Mouse (Mus musculus) gastrocnemius, postnatal 14 days (tissue): Measurements from ENCODE around the gene Mad2l2. TPM values are rescaled to one million over a fixed set of nuclear protein-coding genes. Genes with fewer than 3 reads are reported as not detected.
"Not testable (repeated sequence)": the region's sequence is repeated elsewhere in the genome, so short reads cannot be mapped to it uniquely, and the experiment has no call there.

ENCODE experiments used
- DNase-seq: peaks from one replicate; pipeline ENCODE4 v3.0.0; 2021; ENCODE audit warnings: mixed read lengths
- intact Hi-C: fragments of 180-260 bp; cut with DNase I; formaldehyde crosslinking; loops from one replicate; pipeline ENCODE4 v1.15.1; 2025; ENCODE audit warnings: low total_unique reads
- total RNA-seq, 2 experiments: library from RNA; stranded (reverse); gene quantifications; 2 replicates each; pipeline ENCODE4 v1.2.3; 2021

The Mad2l2 gene
- total RNA-seq, 2 experiments from 2014 or later = 11.5 to 12.9 TPM

- DNase-seq = peak; percentile 61
- intact Hi-C loops = loop anchor here (10.0 kb wide), 1 partner anchor 333 kb away; no protein-coding TSS in a partner anchor
These were observed 28.2 kb upstream of the Mad2l2 start for GRCm38 (mm10) chr4:148101801-148102527.

DNA sequence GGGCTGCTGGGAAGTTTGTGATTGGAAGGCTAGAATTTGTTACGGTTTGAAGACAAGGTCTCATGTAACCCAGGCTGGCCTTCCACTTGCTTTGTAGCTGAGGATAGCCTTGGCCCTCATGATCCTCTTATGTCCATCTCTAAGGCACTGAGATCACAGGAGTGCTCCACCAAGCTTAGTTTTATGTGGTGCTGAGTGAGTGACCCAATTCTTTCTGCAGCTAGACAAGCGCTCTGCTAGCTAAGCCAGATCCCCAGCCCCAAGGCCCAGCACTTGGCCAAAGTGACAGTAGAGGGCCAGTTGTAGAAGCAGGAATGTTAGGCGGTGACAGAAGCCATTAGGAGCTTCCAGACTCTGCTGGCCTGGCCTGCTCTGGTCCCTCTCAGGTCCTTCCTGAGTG is 26.0 kb upstream of the Mad2l2 start:
- no peak for DNase-seq
- intact Hi-C loops = loop anchor here (10.0 kb wide), 1 partner anchor 331 kb away; no protein-coding TSS in a partner anchor

- DNase-seq = peak; percentile 42
- intact Hi-C loops = loop anchor here (10.0 kb wide), 1 partner anchor 327 kb away; no protein-coding TSS in a partner anchor
These were observed 22.4 kb upstream of the Mad2l2 start for GRCm38 (mm10) chr4:148107621-148108291.

DNA sequence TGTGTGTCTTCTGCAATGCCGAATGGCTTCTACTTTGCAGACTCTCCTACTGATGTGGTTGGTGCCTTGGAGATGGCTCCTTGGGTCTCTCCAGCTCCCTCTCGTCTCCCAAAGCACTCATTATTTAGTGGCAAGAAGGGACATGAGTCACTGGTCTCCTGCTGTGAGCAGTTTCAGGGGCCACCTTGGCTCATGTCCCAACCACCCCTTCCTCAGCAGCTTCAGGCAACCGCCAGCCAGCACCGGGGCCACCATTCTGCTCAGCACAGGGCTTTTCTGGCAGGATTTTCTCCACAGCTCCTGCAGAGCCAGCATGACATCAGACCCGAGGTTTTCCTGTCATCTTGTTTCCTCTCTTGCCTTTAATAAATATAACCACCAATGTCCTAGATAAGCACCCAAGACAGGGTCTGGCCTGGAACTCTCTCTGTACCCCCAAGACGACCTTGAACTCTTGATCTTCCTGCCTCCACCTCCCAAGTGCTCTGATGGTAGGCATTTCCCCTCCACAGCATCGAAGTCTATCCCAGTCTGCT is 21.6 kb upstream of the Mad2l2 start:
- DNase-seq = no peak
- intact Hi-C loops = loop anchor here (10.0 kb wide), 1 partner anchor 326 kb away; no protein-coding TSS in a partner anchor

GRCm38 (mm10) chr4:148109215-148109614 is 21.0 kb upstream of the Mad2l2 start:
- intact Hi-C loops = loop anchor here (10.0 kb wide), 1 partner anchor 326 kb away; no protein-coding TSS in a partner anchor
- no peak for DNase-seq

DNA sequence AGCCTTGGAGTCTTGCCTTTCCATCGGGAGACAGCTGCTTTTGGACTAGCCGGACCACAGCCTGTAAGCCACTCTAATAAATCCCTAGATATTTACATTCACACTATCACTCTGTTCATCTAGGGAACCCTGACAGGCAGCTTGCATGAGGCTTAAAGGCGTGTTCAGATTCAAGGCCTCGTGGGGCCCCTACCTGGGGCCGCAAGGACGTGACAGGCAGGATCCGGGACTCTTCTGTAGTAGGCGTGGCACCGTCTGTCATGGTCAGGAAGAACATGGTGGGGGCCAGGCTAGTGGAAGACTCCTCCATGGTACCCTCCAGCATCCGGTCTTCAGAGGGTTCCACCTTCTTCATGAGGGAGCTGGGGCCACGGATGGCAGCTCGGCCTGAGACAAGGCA is 17.7 kb upstream of the Mad2l2 start:
- intact Hi-C loops = no loop called here
- no peak for DNase-seq

DNA sequence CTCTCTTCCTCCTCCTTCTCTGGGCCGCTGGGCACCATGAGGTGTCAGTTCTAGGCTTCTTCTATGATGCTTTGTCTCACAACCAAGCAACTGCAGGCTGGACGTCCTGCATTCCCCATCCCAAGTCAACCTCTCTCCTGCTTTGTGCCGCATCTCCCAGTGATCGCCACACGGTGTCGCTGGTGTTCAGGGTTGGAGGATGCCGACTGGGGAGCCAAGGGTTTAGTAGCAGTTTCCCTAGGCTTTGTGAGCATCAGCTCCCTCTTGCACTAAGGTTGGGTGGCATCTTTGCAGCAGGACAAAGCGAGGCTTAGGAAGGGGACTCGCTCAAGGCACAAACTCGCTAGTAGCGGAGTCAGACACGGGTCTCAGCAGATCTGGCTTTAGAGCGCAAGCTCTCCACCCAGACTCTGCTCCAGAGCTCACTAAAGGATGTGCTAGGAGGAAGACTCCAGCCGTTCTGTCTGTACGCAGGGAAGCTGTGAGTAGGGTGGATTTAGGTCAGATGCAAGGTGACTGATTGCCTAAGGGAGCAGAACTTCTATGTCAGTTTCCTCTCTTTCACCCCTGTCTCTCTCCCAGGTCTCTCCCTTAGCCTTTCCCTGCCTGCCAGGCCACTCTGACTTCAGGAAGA is 15.3 kb upstream of the Mad2l2 start:
- peak; percentile 84 for DNase-seq
- intact Hi-C loops = loop anchor here (1.0 to 5.0 kb wide), 2 partner anchors 37 to 52 kb away; partner anchors contain the start of gene Fbxo6

DNA sequence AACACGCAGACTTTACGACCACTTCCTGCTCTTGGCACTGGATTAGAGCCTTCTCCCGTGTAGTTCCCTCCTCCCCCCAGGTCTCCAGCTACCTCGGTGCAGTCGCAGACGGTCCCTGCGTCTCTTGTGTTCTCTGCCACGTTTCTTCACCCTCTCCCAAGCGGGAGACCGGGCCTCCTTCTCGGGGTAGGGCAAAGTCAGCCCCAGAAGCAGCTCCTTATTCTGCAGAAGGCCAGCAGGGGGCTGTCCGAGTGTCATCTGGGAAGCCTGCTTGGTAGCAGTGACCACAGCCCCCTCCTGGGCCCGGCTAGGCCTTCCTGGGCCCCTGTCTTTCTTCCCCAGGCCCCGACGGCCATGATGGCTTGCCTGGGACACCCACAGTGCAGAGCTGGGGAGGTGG is 14.7 kb upstream of the Mad2l2 start:
- intact Hi-C loops = loop anchor here (5.0 kb wide), 1 partner anchor 37 kb away; the partner anchor contains the start of gene Fbxo6
- DNase-seq = peak; percentile 47

GRCm38 (mm10) chr4:148116657-148117056 is 13.5 kb upstream of the Mad2l2 start:
- intact Hi-C loops = loop anchor here (5.0 kb wide), 1 partner anchor 36 kb away; the partner anchor contains the start of gene Fbxo6
- no peak for DNase-seq

DNA sequence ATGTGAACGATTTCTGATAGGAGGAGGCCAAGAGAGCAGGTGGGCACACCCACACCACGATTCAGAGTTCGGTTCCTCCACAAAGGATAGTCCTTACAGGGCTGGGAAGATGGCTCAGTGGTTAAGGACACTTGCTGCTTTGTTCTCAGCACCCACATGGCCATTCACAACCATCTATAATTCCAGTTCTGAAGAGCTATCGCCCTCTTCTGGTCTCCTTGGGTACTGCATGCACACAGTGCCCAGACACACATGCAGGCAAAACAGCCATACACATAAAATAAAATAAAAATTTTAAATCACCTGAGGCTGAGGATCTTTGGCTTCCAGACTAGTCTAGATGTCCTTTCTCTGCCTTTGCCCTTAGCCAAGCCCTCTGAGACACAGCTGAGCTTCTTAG is 12.8 kb upstream of the Mad2l2 start:
- intact Hi-C loops = loop anchor here (5.0 kb wide), 1 partner anchor 35 kb away; the partner anchor contains the start of gene Fbxo6
- DNase-seq = no peak

DNA sequence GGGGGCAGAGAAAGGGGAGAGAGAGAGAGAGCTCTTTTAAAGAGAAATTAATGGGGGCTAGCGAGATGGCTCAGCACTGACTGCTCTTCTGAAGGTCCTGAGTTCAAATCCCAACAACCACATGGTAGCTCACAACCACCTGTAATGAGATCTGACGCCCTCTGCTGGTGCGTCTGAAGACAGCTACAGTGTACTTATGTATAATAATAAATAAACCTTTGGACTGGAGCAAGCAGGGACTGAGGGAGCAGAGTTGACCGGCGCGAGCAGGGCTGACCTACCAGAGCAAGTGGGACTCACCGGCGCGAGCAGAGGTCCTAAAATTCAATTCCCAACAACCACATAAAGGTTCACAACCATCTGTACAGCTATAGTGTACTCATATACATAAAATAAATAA is 10.6 kb upstream of the Mad2l2 start:
- DNase-seq = not testable (repeated sequence)
- intact Hi-C loops = loop anchor here (5.0 kb wide), 1 partner anchor 33 kb away; the partner anchor contains the start of gene Fbxo6

- no peak for DNase-seq
- intact Hi-C loops = no loop called here
These were observed 9.6 kb upstream of the Mad2l2 start for GRCm38 (mm10) chr4:148120555-148120954.

DNA sequence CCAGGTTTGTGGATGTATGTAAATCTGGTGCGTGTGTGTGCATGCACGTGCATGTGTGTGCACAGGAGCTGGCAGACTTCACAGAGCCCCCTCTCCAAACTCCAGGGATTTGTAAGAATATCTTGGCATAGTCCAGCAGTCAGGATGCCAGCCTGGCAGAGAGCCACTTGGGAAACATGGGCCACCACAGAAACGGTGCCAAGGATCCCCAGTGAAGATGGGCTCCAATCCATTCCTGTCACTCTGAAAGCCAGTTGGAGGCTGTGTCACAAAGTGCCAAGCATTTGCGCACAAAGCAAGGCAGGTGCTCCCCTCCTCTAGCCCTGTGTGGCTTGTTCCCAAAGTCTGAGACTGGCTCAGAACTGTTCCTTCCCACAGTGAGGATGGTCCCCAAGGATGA is 8.8 kb upstream of the Mad2l2 start:
- DNase-seq = no peak

DNA sequence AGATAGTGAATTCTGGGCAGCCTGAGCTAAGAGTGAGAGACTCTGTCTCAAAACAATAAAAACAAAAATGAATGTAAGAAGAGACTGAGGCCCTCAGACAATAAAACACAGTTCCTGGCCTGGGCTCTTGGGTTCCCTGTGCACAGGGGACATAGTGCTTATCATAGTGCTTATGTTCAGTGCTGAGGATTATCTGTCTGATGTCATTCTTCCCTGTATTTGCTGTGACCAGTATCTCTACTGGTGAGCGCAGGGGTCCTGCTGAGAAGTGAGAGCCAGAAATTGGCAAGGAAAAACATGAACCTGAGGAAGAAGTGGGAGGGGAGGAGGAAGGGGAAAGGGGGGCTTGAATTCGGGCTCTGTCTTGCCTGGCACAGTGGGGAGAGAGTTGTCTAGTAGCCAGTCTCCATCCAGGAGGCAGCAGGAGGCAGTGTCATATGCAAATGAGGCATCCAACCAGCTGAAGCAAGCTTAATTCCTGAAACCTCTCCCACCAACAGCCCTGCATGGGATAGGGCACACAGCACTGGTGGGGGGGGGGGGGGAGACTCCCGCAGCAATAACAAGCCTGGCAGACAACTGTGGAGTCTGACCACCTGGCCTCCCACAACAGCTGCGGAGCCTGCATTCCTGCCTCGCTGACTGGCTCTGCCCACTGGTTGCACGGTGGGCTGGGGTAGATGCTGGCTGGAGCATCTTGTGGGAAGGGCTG is 8.0 kb upstream of the Mad2l2 start:
- DNase-seq = no peak

More for the DNA sequence above, 8.8 kb upstream of the Mad2l2 start:
- intact Hi-C loops = no loop called here

DNA sequence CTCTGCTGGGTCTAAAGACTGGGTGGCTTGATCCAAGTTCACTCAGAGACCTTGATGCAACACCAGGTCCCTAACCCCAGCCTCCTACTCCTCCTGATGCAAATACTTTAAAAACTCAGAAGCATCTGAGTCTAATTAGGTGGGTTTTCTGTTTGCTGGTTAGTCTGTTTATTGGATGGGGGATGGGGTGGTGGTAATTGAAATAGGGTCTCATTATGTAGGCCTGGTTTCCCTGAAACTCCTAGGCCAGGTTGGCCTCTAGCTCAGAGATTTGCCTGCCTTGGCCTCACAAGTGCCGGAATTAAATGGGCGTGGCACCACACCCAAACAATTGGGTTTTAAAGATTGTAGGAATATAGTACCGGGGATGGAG is 7.5 kb upstream of the Mad2l2 start:
- DNase-seq = no peak
- intact Hi-C loops = no loop called here

More for the DNA sequence above, 8.0 kb upstream of the Mad2l2 start:
- intact Hi-C loops = no loop called here

- no peak for DNase-seq
- intact Hi-C loops = no loop called here
These were observed 1.9 kb upstream of the Mad2l2 start for GRCm38 (mm10) chr4:148128241-148128640.

GRCm38 (mm10) chr4:148128672-148129071 is 1.5 kb upstream of the Mad2l2 start:
- no peak for DNase-seq
- intact Hi-C loops = no loop called here

GRCm38 (mm10) chr4:148130561-148131413 is 603 bp downstream of the Mad2l2 start, which contains the start of gene Draxin:
Gene Draxin, minus strand, starts transcription at chr4:148130698.
- no peak for DNase-seq
- intact Hi-C loops = no loop called here
